Mouse (Mus musculus) Patski (cell line): ENCODE measurements around the gene Cdc42bpa. TPM values are rescaled to one million over a fixed set of nuclear protein-coding genes. Genes with fewer than 3 reads are reported as not detected.

ENCODE experiments used
- ATAC-seq: fragments of 100-300 bp; one replicate; pipeline ENCODE4 v1.8.0; 2021
- CTCF ChIA-PET: fragments of 350-600 bp; sonication (Branson Sonifier 250); formaldehyde crosslinking; loops from one replicate; lab custom pipeline; 2022; ENCODE audit warnings: inconsistent platforms; lab: Charles Lee
- POLR2A ChIA-PET: fragments of 350-600 bp; sonication (Branson Sonifier 250); formaldehyde crosslinking; loops from one replicate; lab custom pipeline; 2022; ENCODE audit warnings: antibody characterized with exemption, inconsistent platforms; lab: Charles Lee
- DNase-seq: peaks from one replicate; pipeline ENCODE4 v3.0.0-alpha.2; 2011; ENCODE audit warnings: low read depth, low spot score
- H3K27me3 ChIP-seq: fragments of 371-371 bp; one replicate; pipeline ENCODE4 v1.5.1; 2021
- CTCF ChIP-seq: fragments of 100-300 bp; IDR thresholded peaks from one replicate; pipeline ENCODE4 v1.5.1; 2021
- in situ Hi-C: fragments of 300-500 bp; cut with MboI; formaldehyde crosslinking; loops from 3 replicates; pipeline ENCODE4 v1.11.1; 2018; ENCODE audit warnings: low pct_unique_long_range_greater_than_20kb, mixed read lengths
- polyA plus RNA-seq: library from polyadenylated mRNA; unstranded; gene quantifications from one replicate; pipeline ENCODE4 v1.2.3, GENCODE M21; 2021

Gene Cdc42bpa
- polyA plus RNA-seq, 1 experiment from 2014 or later: 35.1 TPM

- DNase-seq: no peak
- in situ Hi-C loops: no loop called here
- ChIA-PET CTCF (no interaction called here), POLR2A (no interaction called here)
- no peaks in the 10 kb centered on the region for H3K27me3 ChIP-seq
- TF ChIP-seq CTCF: no peak
- no peak for ATAC-seq
These were observed 201.5 kb downstream of the Cdc42bpa start for GRCm38 (mm10) chr1:180161566-180162355.

GRCm38 (mm10) chr1:180162986-180163385 lies 202.7 kb downstream of the Cdc42bpa start:
- ChIA-PET CTCF (interaction anchor here (1.4 kb wide), 1 partner anchor 45 kb away, joined by 3 read pairs; no protein-coding TSS in a partner anchor), POLR2A (no interaction called here)
- no peak for TF ChIP-seq CTCF
- DNase-seq (no peak), ATAC-seq (no peak)
- in situ Hi-C loops: no loop called here
- H3K27me3 ChIP-seq: no peaks in the 10 kb centered on the region

GRCm38 (mm10) chr1:180166533-180166932 lies 206.3 kb downstream of the Cdc42bpa start:
- no peak for TF ChIP-seq CTCF
- ChIA-PET POLR2A (no interaction called here), CTCF (interaction anchor here (1.7 kb wide), 1 partner anchor 48 kb away, joined by 4 read pairs; no protein-coding TSS in a partner anchor)
- H3K27me3 ChIP-seq: no peaks in the 10 kb centered on the region
- no peak for DNase-seq
- in situ Hi-C loops: no loop called here
- no peak for ATAC-seq

- POLR2A ChIA-PET: no interaction called here
- ATAC-seq (no peak), DNase-seq (no peak)
- CTCF ChIA-PET: interaction anchor here (0.9 to 1.1 kb wide), 2 partner anchors 9 to 314 kb away, joined by 3 to 4 read pairs; no protein-coding TSS in a partner anchor
- in situ Hi-C loops: no loop called here
- H3K27me3 ChIP-seq: no peaks in the 10 kb centered on the region
- no peak for TF ChIP-seq CTCF
These were observed 208.0 kb downstream of the Cdc42bpa start for GRCm38 (mm10) chr1:180168294-180168693.

- no peaks in the 10 kb centered on the region for H3K27me3 ChIP-seq
- no peak for TF ChIP-seq CTCF
- DNase-seq (no peak), ATAC-seq (no peak)
- in situ Hi-C loops: no loop called here
- ChIA-PET POLR2A (interaction anchor here (0.6 kb wide), 1 partner anchor 111 kb away, joined by 4 read pairs; no protein-coding TSS in a partner anchor), CTCF (interaction anchor here (0.9 to 1.1 kb wide), 3 partner anchors 8 to 315 kb away, joined by 3 to 4 read pairs (median 3); no protein-coding TSS in a partner anchor)
These were observed 208.9 kb downstream of the Cdc42bpa start for GRCm38 (mm10) chr1:180169161-180169560.

GRCm38 (mm10) chr1:180170071-180170470 lies 209.8 kb downstream of the Cdc42bpa start:
- ChIA-PET POLR2A (no interaction called here), CTCF (no interaction called here)
- TF ChIP-seq CTCF: no peak
- ATAC-seq (no peak), DNase-seq (no peak)
- in situ Hi-C loops: no loop called here
- no peaks in the 10 kb centered on the region for H3K27me3 ChIP-seq

- in situ Hi-C loops: no loop called here
- no peak for ATAC-seq
- TF ChIP-seq CTCF: no peak
- no peak for DNase-seq
- ChIA-PET POLR2A (no interaction called here), CTCF (no interaction called here)
- H3K27me3 ChIP-seq: no peaks in the 10 kb centered on the region
These were observed 211.6 kb downstream of the Cdc42bpa start for GRCm38 (mm10) chr1:180171883-180172282.

- no peak for ATAC-seq
- DNase-seq: no peak
- H3K27me3 ChIP-seq: no peaks in the 10 kb centered on the region
- in situ Hi-C loops: no loop called here
- POLR2A ChIA-PET: no interaction called here
- no peak for TF ChIP-seq CTCF
- CTCF ChIA-PET: interaction anchor here (1.3 kb wide), 2 partner anchors 43 to 319 kb away, joined by 3 to 4 read pairs; no protein-coding TSS in a partner anchor
These were observed 212.3 kb downstream of the Cdc42bpa start for GRCm38 (mm10) chr1:180172600-180172999.

GRCm38 (mm10) chr1:180173017-180173416 lies 212.7 kb downstream of the Cdc42bpa start:
- CTCF ChIA-PET: interaction anchor here (1.3 kb wide), 2 partner anchors 42 to 319 kb away, joined by 3 to 4 read pairs; no protein-coding TSS in a partner anchor
- no peak for TF ChIP-seq CTCF
- ATAC-seq (no peak), DNase-seq (no peak)
- H3K27me3 ChIP-seq: no peaks in the 10 kb centered on the region
- in situ Hi-C loops: no loop called here
- POLR2A ChIA-PET: interaction anchor here (0.7 kb wide), 1 partner anchor 34 kb away, joined by 3 read pairs; no protein-coding TSS in a partner anchor

- in situ Hi-C loops: loop anchor here (5.0 kb wide), 2 partner anchors 43 to 248 kb away; no protein-coding TSS in a partner anchor
- no peaks in the 10 kb centered on the region for H3K27me3 ChIP-seq
- DNase-seq (no peak), ATAC-seq (no peak)
- TF ChIP-seq CTCF: no peak
- ChIA-PET CTCF (interaction anchor here (0.9 to 1.4 kb wide), 2 partner anchors 40 to 42 kb away, joined by 3 to 5 read pairs; no protein-coding TSS in a partner anchor), POLR2A (no interaction called here)
These were observed 214.4 kb downstream of the Cdc42bpa start for GRCm38 (mm10) chr1:180174718-180175117.
